Mouse (Mus musculus) testis, adult 2 months (tissue): ENCODE measurements at regions not wholly inside any gene's neighbourhood (a gene's known extent, or its start where the extent isn't known, plus 50 kb on each side); places are given as distances from the start of the nearest gene placed in this dataset.

Source experiments
- H3K27ac ChIP-seq: fragments of 200-500 bp; 2 replicates; pipeline ENCODE4 v1.5.1; 2012; ENCODE audit warnings: low read depth, low read length; ENCODE audit not compliant: control insufficient read depth, insufficient read depth
- H3K27me3 ChIP-seq: fragments of 200-500 bp; 2 replicates; pipeline ENCODE4 v1.6.1; 2012; ENCODE audit warnings: mild to moderate bottlenecking, low read length, moderate library complexity; ENCODE audit not compliant: control insufficient read depth, insufficient read depth
- H3K36me3 ChIP-seq: fragments of 200-500 bp; 2 replicates; pipeline ENCODE4 v1.6.1; 2012; ENCODE audit warnings: mild to moderate bottlenecking, low read length; ENCODE audit not compliant: control insufficient read depth, insufficient read depth
- H3K4me1 ChIP-seq: fragments of 200-500 bp; 2 replicates; pipeline ENCODE4 v1.6.1; 2012; ENCODE audit warnings: low read length; ENCODE audit not compliant: control insufficient read depth, insufficient read depth
- H3K4me3 ChIP-seq: fragments of 200-500 bp; 2 replicates; pipeline ENCODE4 v1.5.1; 2012; ENCODE audit warnings: low read depth, mild to moderate bottlenecking, low read length, moderate library complexity, mixed read lengths; ENCODE audit not compliant: control insufficient read depth
- CTCF ChIP-seq: fragments of 200-500 bp; IDR thresholded peaks from 2 replicates; pipeline ENCODE4 v1.5.1; 2012; ENCODE audit warnings: low read depth, mild to moderate bottlenecking, inconsistent platforms, low read length, moderate library complexity; ENCODE audit not compliant: control insufficient read depth, insufficient read depth, insufficient replicate concordance
- POLR2A ChIP-seq: fragments of 200-500 bp; IDR thresholded peaks from 2 replicates; pipeline ENCODE4 v1.6.1; 2012; ENCODE audit warnings: low read depth, mild to moderate bottlenecking, inconsistent platforms, low read length, moderate library complexity; ENCODE audit not compliant: control insufficient read depth

DNA sequence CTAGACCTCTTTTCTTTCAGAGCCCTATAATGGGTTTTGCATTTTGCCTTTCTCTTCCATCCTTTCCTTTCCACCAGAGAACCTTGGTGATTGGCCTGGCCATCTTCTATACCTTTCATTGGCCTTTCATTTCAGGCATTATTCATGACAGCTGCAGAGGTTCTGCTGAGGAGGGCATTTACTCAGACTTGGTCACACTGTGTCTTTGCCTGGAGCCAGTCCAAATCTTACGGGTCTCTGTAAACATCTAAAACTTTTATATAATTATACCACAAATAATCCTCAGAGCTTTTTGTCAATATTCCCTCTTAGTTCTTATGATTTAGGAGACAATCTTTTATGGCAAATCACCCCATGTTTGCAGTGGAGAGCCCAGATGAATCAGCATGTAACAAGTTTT, 339.3 kb upstream of the Tmem161b start:
- Histone ChIP-seq H3K4me1 (no peaks in the 10 kb centered on the region), H3K4me3 (no peak overlapping the region), H3K27me3 (no peaks in the 10 kb centered on the region), H3K27ac (no peak overlapping the region), H3K36me3 (no peaks in the 10 kb centered on the region)
- no peak for TF ChIP-seq CTCF
- no peak for TF ChIP-seq POLR2A

DNA sequence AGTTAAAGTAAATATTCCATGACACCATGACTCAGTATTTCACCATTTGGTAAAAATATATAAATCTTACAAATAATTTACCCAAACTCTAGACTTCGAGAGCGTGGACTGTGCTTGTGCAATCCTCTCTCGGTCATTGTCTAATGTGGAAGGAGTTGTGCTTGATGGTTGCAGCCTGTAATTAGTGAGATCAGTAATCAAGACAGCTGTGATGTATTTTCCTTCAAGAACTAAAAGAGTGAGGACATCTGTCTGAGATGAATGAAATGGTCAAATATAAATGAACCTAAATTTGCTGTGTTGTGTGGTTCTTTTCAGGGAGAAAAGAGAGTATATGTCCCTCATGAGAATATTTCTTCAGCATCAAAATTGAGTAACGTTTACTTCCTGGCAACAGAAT, 338.3 kb upstream of the Tmem161b start:
- Histone ChIP-seq H3K4me3 (no peak overlapping the region), H3K36me3 (no peaks in the 10 kb centered on the region), H3K27ac (no peak overlapping the region), H3K27me3 (no peaks in the 10 kb centered on the region), H3K4me1 (no peaks in the 10 kb centered on the region)
- TF ChIP-seq POLR2A (no peak), CTCF (no peak)

DNA sequence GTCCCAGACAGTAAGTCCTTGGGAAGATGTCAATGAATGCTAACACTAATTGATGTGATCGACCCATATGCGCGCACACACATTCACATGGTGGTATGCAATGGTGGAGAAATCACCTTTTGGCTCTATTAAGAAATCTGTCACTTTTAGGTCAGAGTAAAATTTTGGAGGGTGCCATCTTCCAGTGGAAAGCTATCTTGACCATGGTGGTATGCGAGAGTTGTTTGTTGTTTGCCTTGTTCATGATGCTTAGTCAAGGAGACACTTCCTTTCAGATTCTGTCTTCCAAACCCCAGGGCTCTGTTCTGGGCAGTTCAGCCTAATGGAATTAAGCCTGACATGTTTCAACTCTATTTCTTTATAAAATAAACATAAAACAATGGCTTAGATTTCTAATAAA, 337.9 kb upstream of the Tmem161b start:
- Histone ChIP-seq H3K27ac (no peak overlapping the region), H3K4me1 (no peaks in the 10 kb centered on the region), H3K4me3 (no peak overlapping the region), H3K27me3 (no peaks in the 10 kb centered on the region), H3K36me3 (no peaks in the 10 kb centered on the region)
- TF ChIP-seq CTCF (no peak), POLR2A (no peak)

DNA sequence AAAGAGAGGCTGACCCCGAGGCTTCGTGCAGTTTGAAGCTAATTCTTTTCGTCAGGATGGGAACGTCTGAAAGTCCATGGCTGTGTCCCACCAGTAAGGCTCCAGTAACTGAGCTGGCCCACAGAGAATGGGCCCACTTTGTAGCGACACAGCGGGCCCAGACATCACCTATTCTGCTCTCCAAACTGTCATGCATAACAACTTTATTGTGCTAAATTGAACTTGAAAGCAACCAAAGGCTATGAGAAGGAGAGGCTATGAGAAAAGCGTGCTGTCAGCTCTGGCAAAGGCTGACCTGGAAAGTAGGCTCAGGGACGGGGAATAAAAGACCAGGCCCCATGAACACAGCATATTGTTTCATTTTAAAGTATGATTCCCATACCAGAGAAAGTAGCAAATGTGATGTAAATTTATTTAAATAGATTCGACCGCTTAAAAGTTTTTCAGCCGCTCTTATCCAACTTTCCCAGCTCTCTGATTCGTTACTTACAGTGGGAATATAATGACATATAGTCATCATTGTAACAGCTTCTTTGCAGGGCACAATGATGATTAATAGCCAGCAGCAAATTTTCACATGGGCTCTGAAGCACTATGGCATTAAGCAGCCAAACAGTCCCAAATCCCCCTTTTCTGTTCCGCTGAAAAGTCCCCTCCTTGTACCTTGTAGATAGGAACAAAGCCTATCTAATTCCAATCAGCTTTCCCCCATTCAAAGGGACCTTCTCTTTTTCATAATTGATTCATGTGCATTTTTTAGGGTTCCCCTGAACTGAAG, 337.1 kb upstream of the Tmem161b start:
- Histone ChIP-seq H3K27ac (no peak overlapping the region), H3K4me3 (no peak overlapping the region), H3K4me1 (no peaks in the 10 kb centered on the region), H3K36me3 (no peaks in the 10 kb centered on the region), H3K27me3 (no peaks in the 10 kb centered on the region)
- no peak for TF ChIP-seq POLR2A
- no peak for TF ChIP-seq CTCF

DNA sequence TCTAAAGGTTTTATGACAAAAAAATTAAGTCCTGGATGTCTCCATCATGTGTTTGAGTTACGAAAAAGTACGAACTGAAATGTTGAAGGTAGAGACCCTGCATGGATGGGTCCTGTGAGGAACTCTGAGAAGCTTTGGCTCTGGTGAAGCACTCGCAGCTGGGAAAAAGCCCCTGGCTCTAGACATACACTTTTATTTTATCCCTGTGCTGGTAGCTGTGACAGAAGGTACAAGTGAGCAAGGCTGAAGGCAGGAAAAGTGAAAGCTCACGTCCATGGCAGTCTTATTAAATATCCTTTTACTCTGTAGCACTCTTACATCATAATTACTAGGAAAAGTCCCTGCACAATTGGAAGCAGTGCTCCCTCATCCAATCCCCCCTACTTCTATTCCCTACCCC, 336.4 kb upstream of the Tmem161b start:
- H3K27ac ChIP-seq: no peak overlapping the region
- H3K4me1 ChIP-seq: no peaks in the 10 kb centered on the region
- no peak for TF ChIP-seq POLR2A
- no peak for TF ChIP-seq CTCF
- no peaks in the 10 kb centered on the region for H3K27me3 ChIP-seq
- no peak overlapping the region for H3K4me3 ChIP-seq
- no peaks in the 10 kb centered on the region for H3K36me3 ChIP-seq

DNA sequence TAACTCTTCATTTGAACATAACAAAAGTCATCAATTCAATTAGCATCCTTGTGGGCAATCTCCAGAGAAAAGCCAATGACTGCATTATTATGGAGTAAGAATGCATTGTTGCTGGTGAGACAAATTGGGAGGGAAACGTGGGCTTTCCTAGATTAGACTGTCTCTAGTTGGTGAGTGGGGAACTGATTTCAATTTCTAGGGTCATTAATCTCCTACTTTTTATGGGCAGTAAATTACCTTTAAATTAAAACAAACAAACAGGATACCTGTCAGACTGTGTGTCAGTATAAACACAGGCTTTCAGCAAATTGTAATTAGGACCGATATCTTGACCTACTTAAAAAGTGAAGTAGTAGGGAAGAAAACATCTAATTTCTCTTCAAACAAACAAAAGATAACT, 307.4 kb upstream of the Tmem161b start:
- Histone ChIP-seq H3K36me3 (no peaks in the 10 kb centered on the region), H3K27ac (no peak overlapping the region), H3K27me3 (no peaks in the 10 kb centered on the region), H3K4me1 (no peaks in the 10 kb centered on the region), H3K4me3 (no peak overlapping the region)
- no peak for TF ChIP-seq CTCF
- TF ChIP-seq POLR2A: no peak

DNA sequence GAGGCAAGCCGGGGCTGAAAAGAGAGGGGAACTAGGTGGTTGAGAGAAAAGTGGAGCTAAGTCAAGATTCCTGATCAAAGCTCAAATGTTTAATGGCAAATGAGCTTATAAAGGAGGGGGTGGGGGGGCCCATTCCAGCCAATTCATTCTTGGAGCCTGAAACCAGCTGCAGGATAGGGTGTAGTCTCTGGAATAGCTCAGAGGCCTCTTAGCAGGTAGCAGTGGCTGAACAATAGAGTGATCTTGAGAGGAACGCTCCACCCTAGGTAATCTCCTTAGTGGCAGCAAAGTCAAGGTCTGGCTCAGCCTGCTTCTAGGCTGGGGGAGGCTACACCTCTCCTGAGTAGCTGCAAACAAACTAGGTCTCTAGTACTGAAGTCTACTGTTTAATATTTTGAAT, 289.3 kb upstream of the Tmem161b start:
- no peak overlapping the region for H3K27ac ChIP-seq

More for the DNA sequence above, 289.3 kb upstream of the Tmem161b start:
- Histone ChIP-seq H3K36me3 (no peaks in the 10 kb centered on the region), H3K27me3 (no peaks in the 10 kb centered on the region), H3K4me3 (no peak overlapping the region), H3K4me1 (no peaks in the 10 kb centered on the region)
- TF ChIP-seq POLR2A: no peak
- TF ChIP-seq CTCF: no peak
